Mouse (Mus musculus) intestine, embryonic 16.5 days (tissue): Measurements from ENCODE around the gene Smtn. TPM values are rescaled to one million over a fixed set of nuclear protein-coding genes. Genes with fewer than 3 reads are reported as not detected.

Experiments used
- ATAC-seq: fragments of 200-750 bp; cut with Nextera tagmentation; 2 replicates; pipeline ENCODE4 v1.8.0; 2017; ENCODE audit warnings: moderate TSS enrichment, moderate library complexity
- H3K27ac ChIP-seq: fragments of 300-500 bp; sonication (generic); 2 replicates; pipeline ENCODE4 v1.5.1; 2014; ENCODE audit warnings: mild to moderate bottlenecking, low read length
- H3K27me3 ChIP-seq: fragments of 300-500 bp; sonication (generic); replicated peaks from 2 replicates; pipeline ENCODE4 v1.6.1; 2014; ENCODE audit warnings: low read length, control low read depth, mixed read lengths; ENCODE audit not compliant: control insufficient read depth, insufficient read depth
- H3K36me3 ChIP-seq: fragments of 300-500 bp; sonication (generic); 2 replicates; pipeline ENCODE4 v1.6.1; 2014; ENCODE audit warnings: low read length, control low read depth; ENCODE audit not compliant: control insufficient read depth, insufficient read depth
- H3K4me1 ChIP-seq: fragments of 300-500 bp; sonication (generic); 2 replicates; pipeline ENCODE4 v1.6.1; 2014; ENCODE audit warnings: low read length, control low read depth, mixed read lengths; ENCODE audit not compliant: control insufficient read depth, insufficient read depth
- H3K4me2 ChIP-seq: fragments of 300-500 bp; sonication (generic); 2 replicates; pipeline ENCODE4 v1.6.1; 2014; ENCODE audit warnings: low read depth, low read length, control low read depth
- H3K4me3 ChIP-seq: fragments of 300-500 bp; sonication (generic); 2 replicates; pipeline ENCODE4 v1.5.1; 2014; ENCODE audit warnings: mild to moderate bottlenecking, low read length
- H3K9ac ChIP-seq: fragments of 300-500 bp; sonication (generic); 2 replicates; pipeline ENCODE4 v1.6.1; 2014; ENCODE audit warnings: low read depth, low read length
- H3K9me3 ChIP-seq: fragments of 300-500 bp; sonication (generic); 2 replicates; pipeline ENCODE4 v1.6.1; 2016; ENCODE audit warnings: low read length, control low read depth; ENCODE audit not compliant: control insufficient read depth
- WGBS: fragments of 180-500 bp; shearing (Covaris S2); extraction: QIAGEN DNeasy Blood & Tissue Kit; methylation state at CpG from one replicate; pipeline ENCODE4 v1.1.7; 2014; 5-methylcytosine and 5-hydroxymethylcytosine counted together
- polyA plus RNA-seq: library from polyadenylated mRNA; unstranded; fragments of >200 nt; fragmentation: Nextera tagmentation; extraction: Ambion mirVana; gene quantifications from 2 replicates; pipeline ENCODE4 v1.2.1, GENCODE M21; 2015

The Smtn gene
- polyA plus RNA-seq, 1 experiment from 2014 or later: 78.2 TPM

GRCm38 (mm10) chr11:3533406-3533932 is 6.9 kb downstream of the Smtn start:
- WGBS: 91% methylated on average over 17 of the region's 17 CpGs
- H3K27ac ChIP-seq: no peak overlapping the region
- H3K27me3 ChIP-seq: no peaks in the 10 kb centered on the region
- peaks cover 23% of the 10 kb centered on the region for H3K4me1 ChIP-seq
- H3K4me2 ChIP-seq: no peak overlapping the region
- H3K9ac ChIP-seq: no peak overlapping the region
- peaks cover 19% of the 10 kb centered on the region for H3K36me3 ChIP-seq
- no peaks in the 10 kb centered on the region for H3K9me3 ChIP-seq
- H3K4me3 ChIP-seq: no peak overlapping the region
- ATAC-seq: no peak

- Histone ChIP-seq H3K9ac (no peak overlapping the region), H3K9me3 (no peaks in the 10 kb centered on the region), H3K4me2 (no peak overlapping the region), H3K4me1 (peaks cover 19% of the 10 kb centered on the region), H3K27ac (no peak overlapping the region), H3K4me3 (no peak overlapping the region), H3K27me3 (no peaks in the 10 kb centered on the region), H3K36me3 (peaks cover 26% of the 10 kb centered on the region)
- 88% methylated on average over 16 of the region's 16 CpGs for WGBS
- no peak for ATAC-seq
These were observed 8.1 kb downstream of the Smtn start for GRCm38 (mm10) chr11:3532101-3532931.

GRCm38 (mm10) chr11:3531634-3532033 is 8.8 kb downstream of the Smtn start:
- H3K9me3 ChIP-seq: no peaks in the 10 kb centered on the region
- H3K9ac ChIP-seq: no peak overlapping the region
- no peak overlapping the region for H3K27ac ChIP-seq
- H3K36me3 ChIP-seq: peaks cover 29% of the 10 kb centered on the region
- 77% methylated on average over 6 of the region's 6 CpGs for WGBS
- no peaks in the 10 kb centered on the region for H3K27me3 ChIP-seq
- no peak overlapping the region for H3K4me3 ChIP-seq
- ATAC-seq: no peak
- H3K4me2 ChIP-seq: no peak overlapping the region
- H3K4me1 ChIP-seq: peaks cover 12% of the 10 kb centered on the region

- Histone ChIP-seq H3K4me1 (peaks cover 4% of the 10 kb centered on the region), H3K4me2 (no peak overlapping the region), H3K9me3 (no peaks in the 10 kb centered on the region), H3K36me3 (peaks cover 29% of the 10 kb centered on the region), H3K9ac (no peak overlapping the region), H3K27me3 (no peaks in the 10 kb centered on the region), H3K4me3 (no peak overlapping the region), H3K27ac (no peak overlapping the region)
- no peak for ATAC-seq
- WGBS: 89% methylated on average over 3 of the region's 3 CpGs
These were observed 9.7 kb downstream of the Smtn start for GRCm38 (mm10) chr11:3530731-3531130.

GRCm38 (mm10) chr11:3529476-3530252 is 10.7 kb downstream of the Smtn start:
- H3K27me3 ChIP-seq: no peaks in the 10 kb centered on the region
- no peak for ATAC-seq
- no peak overlapping the region for H3K9ac ChIP-seq
- no peak overlapping the region for H3K27ac ChIP-seq
- H3K9me3 ChIP-seq: no peaks in the 10 kb centered on the region
- H3K4me3 ChIP-seq: no peak overlapping the region
- H3K36me3 ChIP-seq: peaks cover 36% of the 10 kb centered on the region
- H3K4me1 ChIP-seq: no peaks in the 10 kb centered on the region
- no peak overlapping the region for H3K4me2 ChIP-seq
- 74% methylated on average over 20 of the region's 20 CpGs for WGBS

GRCm38 (mm10) chr11:3528208-3528607 is 12.2 kb downstream of the Smtn start:
- no peaks in the 10 kb centered on the region for H3K27me3 ChIP-seq
- 92% methylated on average over 6 of the region's 6 CpGs for WGBS
- no peak overlapping the region for H3K4me2 ChIP-seq
- no peaks in the 10 kb centered on the region for H3K9me3 ChIP-seq
- no peak overlapping the region for H3K27ac ChIP-seq
- no peak overlapping the region for H3K9ac ChIP-seq
- H3K36me3 ChIP-seq: peaks cover 33% of the 10 kb centered on the region
- H3K4me3 ChIP-seq: no peak overlapping the region
- H3K4me1 ChIP-seq: no peaks in the 10 kb centered on the region
- ATAC-seq: no peak

- no peak overlapping the region for H3K27ac ChIP-seq
- H3K36me3 ChIP-seq: peaks cover 33% of the 10 kb centered on the region
- WGBS: 85% methylated on average over 8 of the region's 8 CpGs
- peak overlapping the region; percentile 30; the same call in 1 of the 2 replicates for H3K9ac ChIP-seq
- H3K4me2 ChIP-seq: no peak overlapping the region
- no peak for ATAC-seq
- no peak overlapping the region for H3K4me3 ChIP-seq
- H3K9me3 ChIP-seq: no peaks in the 10 kb centered on the region
- no peaks in the 10 kb centered on the region for H3K27me3 ChIP-seq
- H3K4me1 ChIP-seq: no peaks in the 10 kb centered on the region
These were observed 12.6 kb downstream of the Smtn start for GRCm38 (mm10) chr11:3527766-3528165.

- H3K27me3 ChIP-seq: no peaks in the 10 kb centered on the region
- H3K9ac ChIP-seq: no peak overlapping the region
- H3K4me3 ChIP-seq: no peak overlapping the region
- H3K4me2 ChIP-seq: no peak overlapping the region
- no peaks in the 10 kb centered on the region for H3K4me1 ChIP-seq
- H3K9me3 ChIP-seq: no peaks in the 10 kb centered on the region
- ATAC-seq: no peak
- 89% methylated on average over 24 of the region's 24 CpGs for WGBS
- no peak overlapping the region for H3K27ac ChIP-seq
- peaks cover 32% of the 10 kb centered on the region for H3K36me3 ChIP-seq
These were observed 13.3 kb downstream of the Smtn start for GRCm38 (mm10) chr11:3526979-3527738.

- no peak overlapping the region for H3K9ac ChIP-seq
- H3K4me1 ChIP-seq: no peaks in the 10 kb centered on the region
- no peak for ATAC-seq
- H3K9me3 ChIP-seq: no peaks in the 10 kb centered on the region
- H3K27ac ChIP-seq: no peak overlapping the region
- H3K27me3 ChIP-seq: no peaks in the 10 kb centered on the region
- no peak overlapping the region for H3K4me3 ChIP-seq
- H3K4me2 ChIP-seq: no peak overlapping the region
- WGBS: 83% methylated on average over 9 of the region's 9 CpGs
- H3K36me3 ChIP-seq: peaks cover 31% of the 10 kb centered on the region
These were observed 14.2 kb downstream of the Smtn start for GRCm38 (mm10) chr11:3526207-3526606.
